Mouse (Mus musculus): ENCODE measurements at regions not wholly inside any gene's neighbourhood (a gene's known extent, or its start where the extent isn't known, plus 50 kb on each side); places are given as distances from the start of the nearest gene placed in this dataset.

GRCm38 (mm10) chr14:72371702-72372277 is 119.8 kb downstream of the Gm9195 start:
- peak; percentile 66 for DNase-seq (ENCODE audit: low spot score)
- H3K9ac ChIP-seq (replicated peaks; ENCODE audit: low read depth): no peak overlapping the region
- no peaks in the 10 kb centered on the region for H3K27me3 ChIP-seq (replicated peaks; ENCODE audit: insufficient read depth, low read length)
- no peak overlapping the region for H3K4me2 ChIP-seq (replicated peaks; ENCODE audit: low read depth, low read length)
- ATAC-seq: no peak
- no peaks in the 10 kb centered on the region for H3K36me3 ChIP-seq (ENCODE audit: insufficient read depth, low read length)
- TF ChIP-seq CTCF (IDR thresholded peaks at IDR 0.05) (peak; percentile 95), EP300 (IDR thresholded peaks at IDR 0.05) (no peak)
- no peaks in the 10 kb centered on the region for H3K9me3 ChIP-seq (ENCODE audit: low read length)
- 7% methylated on average over 10 of the region's 10 CpGs for WGBS
- no peaks in the 10 kb centered on the region for H3K4me1 ChIP-seq (ENCODE audit: insufficient read depth, low read depth, low read length)
- H3K27ac ChIP-seq (ENCODE audit: low read length): no peak overlapping the region
- no peak overlapping the region for H3K4me3 ChIP-seq (ENCODE audit: low read depth, low read length)

GRCm38 (mm10) chr14:72360829-72361520 is 130.7 kb downstream of the Gm9195 start:
- DNase-seq (ENCODE audit: low spot score): no peak
- no peak overlapping the region for H3K27ac ChIP-seq (ENCODE audit: low read length)
- no peaks in the 10 kb centered on the region for H3K4me1 ChIP-seq (ENCODE audit: insufficient read depth, low read depth, low read length)
- no peaks in the 10 kb centered on the region for H3K9me3 ChIP-seq (ENCODE audit: low read length)
- H3K36me3 ChIP-seq (ENCODE audit: insufficient read depth, low read length): no peaks in the 10 kb centered on the region
- H3K27me3 ChIP-seq (replicated peaks; ENCODE audit: insufficient read depth, low read length): no peaks in the 10 kb centered on the region
- H3K4me3 ChIP-seq (ENCODE audit: low read depth, low read length): no peak overlapping the region
- no peak for TF ChIP-seq EP300 (IDR thresholded peaks at IDR 0.05)
- TF ChIP-seq CTCF (IDR thresholded peaks at IDR 0.05): no peak
- no peak overlapping the region for H3K4me2 ChIP-seq (replicated peaks; ENCODE audit: low read depth, low read length)
- no peak for ATAC-seq
- H3K9ac ChIP-seq (replicated peaks; ENCODE audit: low read depth): no peak overlapping the region
- 83% methylated on average over 4 of the region's 4 CpGs for WGBS

- no peaks in the 10 kb centered on the region for H3K27me3 ChIP-seq (replicated peaks; ENCODE audit: insufficient read depth, low read length)
- DNase-seq (ENCODE audit: low spot score): no peak
Observed at GRCm38 (mm10) chr14:72360181-72360580, 131.5 kb downstream of the Gm9195 start.

GRCm38 (mm10) chr14:72357915-72358314 is 133.7 kb downstream of the Gm9195 start:
- Histone ChIP-seq H3K4me3 (ENCODE audit: low read depth, low read length) (no peak overlapping the region), H3K4me1 (ENCODE audit: insufficient read depth, low read depth, low read length) (no peaks in the 10 kb centered on the region), H3K27me3 (replicated peaks; ENCODE audit: insufficient read depth, low read length) (no peaks in the 10 kb centered on the region), H3K9ac (replicated peaks; ENCODE audit: low read depth) (no peak overlapping the region), H3K36me3 (ENCODE audit: insufficient read depth, low read length) (no peaks in the 10 kb centered on the region), H3K4me2 (replicated peaks; ENCODE audit: low read depth, low read length) (no peak overlapping the region), H3K9me3 (ENCODE audit: low read length) (no peaks in the 10 kb centered on the region), H3K27ac (ENCODE audit: low read length) (no peak overlapping the region)
- WGBS: 87% methylated on average over 3 of the region's 3 CpGs
- DNase-seq (ENCODE audit: low spot score) (no peak), ATAC-seq (no peak)
- no peak for TF ChIP-seq CTCF (IDR thresholded peaks at IDR 0.05)
- TF ChIP-seq EP300 (IDR thresholded peaks at IDR 0.05): no peak

More at GRCm38 (mm10) chr14:72360181-72360580, 131.5 kb downstream of the Gm9195 start:
- Histone ChIP-seq H3K9ac (replicated peaks; ENCODE audit: low read depth) (no peak overlapping the region), H3K4me1 (ENCODE audit: insufficient read depth, low read depth, low read length) (no peaks in the 10 kb centered on the region), H3K4me3 (ENCODE audit: low read depth, low read length) (no peak overlapping the region), H3K4me2 (replicated peaks; ENCODE audit: low read depth, low read length) (no peak overlapping the region), H3K36me3 (ENCODE audit: insufficient read depth, low read length) (no peaks in the 10 kb centered on the region), H3K9me3 (ENCODE audit: low read length) (no peaks in the 10 kb centered on the region), H3K27ac (ENCODE audit: low read length) (no peak overlapping the region)
- ATAC-seq: no peak
- TF ChIP-seq EP300 (IDR thresholded peaks at IDR 0.05): no peak
- 74% methylated on average over 7 of the region's 7 CpGs for WGBS

- H3K27me3 ChIP-seq (replicated peaks; ENCODE audit: insufficient read depth, low read length): no peaks in the 10 kb centered on the region
- no peak for ATAC-seq
- H3K4me2 ChIP-seq (replicated peaks; ENCODE audit: low read depth, low read length): no peak overlapping the region
- no peak overlapping the region for H3K27ac ChIP-seq (ENCODE audit: low read length)
- H3K9me3 ChIP-seq (ENCODE audit: low read length): no peaks in the 10 kb centered on the region
- no peak overlapping the region for H3K4me3 ChIP-seq (ENCODE audit: low read depth, low read length)
- 30% methylated on average over 5 of the region's 5 CpGs for WGBS
- TF ChIP-seq CTCF (IDR thresholded peaks at IDR 0.05) (no peak), EP300 (IDR thresholded peaks at IDR 0.05) (no peak)
- no peak overlapping the region for H3K9ac ChIP-seq (replicated peaks; ENCODE audit: low read depth)
- no peaks in the 10 kb centered on the region for H3K36me3 ChIP-seq (ENCODE audit: insufficient read depth, low read length)
- H3K4me1 ChIP-seq (ENCODE audit: insufficient read depth, low read depth, low read length): no peaks in the 10 kb centered on the region
- DNase-seq (ENCODE audit: low spot score): peak; percentile 5
Observed at GRCm38 (mm10) chr14:72342181-72342580, 149.5 kb downstream of the Gm9195 start.

- Histone ChIP-seq H3K9ac (replicated peaks; ENCODE audit: low read depth) (no peak overlapping the region), H3K36me3 (ENCODE audit: insufficient read depth, low read length) (no peaks in the 10 kb centered on the region), H3K9me3 (ENCODE audit: low read length) (no peaks in the 10 kb centered on the region), H3K27ac (ENCODE audit: low read length) (no peak overlapping the region), H3K4me2 (replicated peaks; ENCODE audit: low read depth, low read length) (no peak overlapping the region), H3K27me3 (replicated peaks; ENCODE audit: insufficient read depth, low read length) (no peaks in the 10 kb centered on the region), H3K4me1 (ENCODE audit: insufficient read depth, low read depth, low read length) (no peaks in the 10 kb centered on the region), H3K4me3 (ENCODE audit: low read depth, low read length) (no peak overlapping the region)
- DNase-seq (ENCODE audit: low spot score): no peak
- 52% methylated on average over 14 of the region's 14 CpGs for WGBS
- ATAC-seq: no peak
- no peak for TF ChIP-seq CTCF (IDR thresholded peaks at IDR 0.05)
- no peak for TF ChIP-seq EP300 (IDR thresholded peaks at IDR 0.05)
Observed at GRCm38 (mm10) chr14:72341590-72342154, 150.0 kb downstream of the Gm9195 start.

Measured in lung, postnatal 0 days (tissue).